Mouse (Mus musculus) heart, postnatal 10 days (tissue): ENCODE measurements around the gene Rpl24. TPM values are rescaled to one million over a fixed set of nuclear protein-coding genes. Genes with fewer than 3 reads are reported as not detected.

Experiments
- DNase-seq, 2 experiments: peaks; one replicate each; pipeline ENCODE4 v3.0.0; 2021
- intact Hi-C: fragments of 180-260 bp; cut with DNase I; formaldehyde crosslinking; loops from one replicate; pipeline ENCODE4 v1.15.1; 2025
- total RNA-seq, 2 experiments: library from RNA; stranded (reverse); gene quantifications; 2 replicates each; pipeline ENCODE4 v1.2.3; 2021

Gene Rpl24
- total RNA-seq, 2 experiments from 2014 or later: 671 to 687 TPM

DNA sequence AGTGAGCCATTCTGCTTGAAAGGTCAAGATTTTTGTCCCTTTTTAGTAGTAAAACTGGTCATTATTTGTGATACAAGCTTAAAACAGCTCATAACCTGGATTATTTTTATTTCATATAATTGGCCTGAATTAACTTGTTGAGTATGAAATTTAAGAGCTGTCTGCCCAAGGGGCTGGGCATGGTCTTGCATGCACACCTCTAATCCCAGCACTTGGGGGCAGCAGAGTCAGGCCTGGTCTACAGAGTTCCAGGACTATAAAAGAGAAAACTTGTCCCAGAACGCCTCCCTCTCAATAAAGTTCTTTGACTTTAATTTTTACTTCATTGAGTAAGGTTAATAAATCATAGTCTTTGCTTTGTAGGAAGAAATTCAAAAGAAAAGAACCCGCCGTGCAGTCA is 3.1 kb downstream of the Rpl24 start:
- intact Hi-C loops: loop anchor here (5.0 kb wide), 1 partner anchor 163 kb away; no protein-coding TSS in a partner anchor

DNA sequence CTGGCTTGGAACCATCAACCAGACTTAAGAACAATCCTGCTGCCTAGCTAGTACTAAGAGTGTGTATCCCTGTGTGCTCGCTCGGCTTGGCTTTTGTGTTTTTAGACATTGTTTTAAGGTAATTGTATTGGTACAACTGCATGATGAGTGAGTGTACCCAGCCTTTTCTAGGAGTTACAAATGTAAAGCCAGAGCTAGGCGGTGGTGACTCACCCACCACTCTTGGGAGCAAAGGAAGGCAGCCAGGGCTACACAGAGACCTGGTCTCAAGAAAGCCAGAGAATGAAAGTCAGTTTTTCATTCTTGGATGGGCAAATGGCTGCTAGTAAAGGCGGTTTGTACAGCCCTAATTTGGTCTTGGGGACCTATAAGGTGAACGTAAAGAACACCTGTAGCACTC is 4.3 kb downstream of the Rpl24 start:
- intact Hi-C loops: no loop called here
- DNase-seq: no peak

More for the DNA sequence above, 3.1 kb downstream of the Rpl24 start:
- peak; percentile 47 to 70 for DNase-seq

DNA sequence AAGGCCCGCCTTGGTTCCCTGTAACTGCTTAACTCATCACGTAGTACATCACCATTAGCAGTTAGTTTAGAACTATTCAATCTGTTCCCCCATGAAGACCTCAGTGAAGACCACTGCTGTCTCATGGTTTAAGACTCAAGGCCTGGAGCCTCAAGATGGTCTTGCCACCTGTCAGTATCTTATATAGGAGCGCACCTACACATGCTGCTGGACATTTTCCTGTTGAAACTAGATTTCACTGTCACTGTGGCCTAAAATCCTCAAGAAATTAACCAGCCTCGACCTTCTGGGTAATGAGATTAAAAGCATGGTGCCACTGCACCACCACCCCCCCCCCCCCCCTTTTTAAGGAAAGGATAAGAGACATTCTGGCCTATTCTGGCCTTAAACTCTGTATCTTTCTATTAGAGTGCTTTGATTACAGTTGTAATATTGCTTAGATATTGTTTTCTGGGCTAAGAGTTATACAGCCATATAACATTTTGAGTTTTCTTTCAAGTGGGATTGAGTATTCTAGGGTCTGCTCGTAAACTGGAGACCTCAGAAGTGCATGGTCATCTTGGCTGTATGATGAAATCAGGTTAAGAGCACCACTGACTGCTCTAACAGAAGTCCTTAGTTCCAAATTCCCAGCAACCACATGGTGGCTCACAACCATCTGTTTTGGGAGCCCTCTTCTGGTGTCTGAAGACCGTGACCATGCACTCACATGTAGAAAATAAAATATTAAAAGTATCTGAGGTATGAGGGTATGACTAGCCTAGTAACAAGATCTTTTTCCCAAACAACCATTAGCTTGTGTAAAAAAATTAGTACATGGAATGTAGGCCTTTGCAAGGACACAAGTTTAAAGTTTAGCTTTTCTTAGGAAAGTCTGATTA is 5.9 kb downstream of the Rpl24 start:
- intact Hi-C loops: no loop called here
- DNase-seq: no peak

DNA sequence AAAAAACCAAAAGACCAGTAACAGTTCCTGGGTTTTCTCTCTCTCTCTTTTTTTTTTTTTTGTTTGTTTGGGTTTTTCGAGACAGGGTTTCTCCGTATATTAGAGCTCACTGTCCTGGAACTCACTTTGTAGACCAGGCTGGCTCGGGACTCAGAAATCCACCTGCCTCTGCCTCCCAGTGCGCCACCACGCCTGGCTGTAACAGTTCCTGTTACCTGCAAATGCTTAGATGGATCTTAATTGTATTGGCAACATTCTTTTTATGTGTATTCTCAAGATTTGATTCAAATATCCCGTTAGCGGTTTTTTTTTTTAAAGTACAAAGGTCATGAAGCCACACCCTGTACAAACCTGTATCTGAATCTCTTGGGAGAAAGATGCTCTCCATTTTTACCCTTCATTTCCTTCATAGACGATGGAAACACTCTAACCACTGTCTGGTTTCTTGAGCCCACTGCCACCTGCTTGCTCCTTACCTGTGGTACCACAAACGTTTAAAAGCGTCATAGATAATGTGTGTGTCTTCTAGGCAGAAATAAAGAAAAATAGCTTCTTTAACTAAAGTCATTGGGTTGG is 6.6 kb downstream of the Rpl24 start:
- no peak for DNase-seq
- intact Hi-C loops: no loop called here

DNA sequence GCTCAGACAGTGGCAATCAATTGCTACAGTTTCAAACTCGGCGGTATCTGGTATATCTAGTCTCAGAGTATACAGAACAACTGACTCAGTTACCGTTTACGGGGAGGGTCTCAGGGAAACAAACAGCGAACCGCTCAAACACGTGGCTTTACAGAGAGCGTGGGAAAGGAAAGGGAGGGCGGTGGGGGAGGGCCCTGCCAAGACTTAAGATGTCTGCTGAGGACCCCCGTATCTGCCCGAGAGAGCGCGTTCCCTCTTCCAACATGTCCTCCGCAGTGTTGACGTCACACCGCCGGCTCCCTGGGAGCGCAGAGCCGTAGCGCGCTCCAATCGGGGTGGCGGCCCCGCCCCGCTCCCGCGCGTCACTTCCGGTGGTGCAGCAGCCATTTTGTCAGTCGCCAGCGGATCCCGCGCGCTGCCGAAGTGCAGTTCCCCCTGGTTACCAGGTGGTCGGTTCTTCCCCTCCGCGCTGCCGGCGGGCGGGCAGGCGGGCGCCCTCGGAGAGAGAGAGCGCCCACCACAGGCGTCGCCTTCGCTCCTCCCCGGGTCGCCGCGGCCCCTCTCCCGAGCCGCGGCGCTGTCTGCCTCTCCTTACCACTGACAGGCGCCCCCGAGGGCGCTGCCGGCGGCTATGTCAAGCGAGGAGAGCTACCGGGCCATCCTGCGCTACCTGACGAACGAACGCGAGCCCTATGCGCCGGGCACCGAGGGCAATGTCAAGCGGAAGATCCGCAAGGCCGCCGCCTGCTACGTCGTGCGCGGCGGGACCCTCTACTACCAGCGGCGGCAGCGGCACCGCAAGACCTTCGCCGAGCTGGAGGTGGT is 7.6 kb downstream of the Rpl24 start, which contains the start of gene Zbtb11:
TSS of gene Zbtb11 (plus strand) at position 453 of the 825 bp plus-strand sequence.
- peak; percentile 99 for DNase-seq
- intact Hi-C loops: loop anchor here (2.0 kb wide), 1 partner anchor 55 kb away; the partner anchor contains the start of gene Pcnp

DNA sequence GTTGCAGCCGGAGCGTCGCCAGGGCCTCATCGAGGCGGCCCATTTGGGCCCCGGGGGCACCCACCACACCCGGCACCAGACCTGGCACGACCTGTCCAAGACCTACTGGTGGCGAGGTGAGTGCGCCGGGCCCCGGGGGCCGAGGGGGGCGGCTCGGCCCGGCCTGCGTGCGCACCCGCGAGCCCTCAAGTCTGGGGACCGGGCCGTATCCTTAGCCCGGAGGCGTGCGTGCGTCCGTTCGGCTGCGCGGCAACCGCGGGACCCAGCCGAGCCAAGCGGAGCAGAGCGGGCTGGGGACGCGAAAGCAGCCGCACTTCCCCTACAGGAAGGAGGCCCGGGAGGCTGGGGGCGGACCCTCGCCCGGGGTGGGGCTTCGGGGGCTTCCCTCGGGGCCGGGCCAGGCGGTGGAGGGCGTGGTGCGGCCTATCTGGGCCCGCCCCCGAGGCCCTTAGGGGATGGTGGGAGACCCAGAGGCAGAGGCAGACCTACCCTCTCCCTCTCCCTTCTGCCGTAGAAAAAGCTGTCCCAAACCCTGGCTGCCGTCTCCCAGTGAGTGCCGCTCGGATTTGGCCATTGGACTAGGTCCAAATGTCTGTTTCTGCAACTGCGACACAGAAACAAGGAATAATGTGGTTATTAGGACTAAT is 8.3 kb downstream of the Rpl24 start:
- intact Hi-C loops: loop anchor here (2.0 kb wide), 1 partner anchor 54 kb away; the partner anchor contains the start of gene Pcnp
- peak; percentile 93 to 94 for DNase-seq

DNA sequence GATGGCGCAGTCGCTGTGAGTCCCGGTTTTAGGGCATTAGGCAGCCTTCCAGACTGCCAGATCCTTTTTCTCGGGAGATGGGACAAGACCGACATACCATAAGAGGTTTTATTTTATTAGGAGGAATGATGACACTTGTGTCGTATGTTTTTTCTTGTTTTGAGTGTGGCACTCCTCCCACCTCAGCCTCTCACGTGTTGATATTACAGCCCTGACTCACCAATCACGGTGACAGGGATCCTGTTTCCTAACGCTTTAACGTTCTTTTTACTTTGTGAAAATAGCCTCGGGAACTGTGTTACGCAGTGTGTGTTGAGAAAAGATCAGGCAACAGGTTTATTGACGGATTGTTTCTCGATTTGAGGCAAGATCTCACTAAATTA is 8.8 kb downstream of the Rpl24 start:
- intact Hi-C loops: loop anchor here (2.0 kb wide), 1 partner anchor 54 kb away; the partner anchor contains the start of gene Pcnp
- peak in 1 of 2 experiments; percentile 58 for DNase-seq

DNA sequence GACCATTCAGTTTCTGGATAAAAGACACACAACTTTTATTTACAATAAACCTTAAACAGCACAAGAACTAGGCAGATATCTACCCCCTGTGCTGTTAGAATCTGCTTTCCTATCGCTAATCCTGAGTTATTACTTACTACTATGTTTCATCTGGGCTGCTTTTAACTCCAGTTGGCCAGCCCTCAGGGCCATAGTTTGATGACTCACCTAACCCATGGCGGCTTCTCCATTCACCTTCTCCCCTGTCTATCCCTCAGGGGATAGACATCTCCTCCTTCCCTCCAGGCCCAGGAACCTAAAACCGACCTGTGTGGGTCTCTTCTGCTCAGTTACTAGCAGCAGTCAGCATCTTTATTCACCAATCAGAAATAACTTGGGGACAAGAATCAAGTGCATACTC is 19.9 kb downstream of the Rpl24 start:
- intact Hi-C loops: no loop called here
- DNase-seq: no peak

DNA sequence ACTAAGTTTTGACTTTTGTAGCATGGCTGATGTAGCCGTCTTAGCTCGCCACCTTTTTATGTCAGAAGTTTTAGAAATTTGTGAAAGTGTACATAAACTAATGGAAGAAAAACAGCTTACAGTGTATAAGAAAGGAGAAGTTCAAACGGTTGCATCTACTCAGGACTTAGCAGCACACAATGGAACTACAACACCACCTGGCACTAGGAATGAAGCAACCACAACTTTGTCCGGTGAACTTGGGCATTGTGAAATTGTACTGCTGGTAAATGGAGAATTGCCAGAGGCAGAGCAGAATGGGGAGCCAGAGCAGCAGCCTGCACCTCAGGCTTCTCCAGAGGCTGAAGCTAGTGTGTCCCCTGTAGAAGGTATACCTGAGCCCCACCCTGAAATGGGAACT is 24.2 kb downstream of the Rpl24 start:
- intact Hi-C loops: no loop called here
- DNase-seq: no peak

DNA sequence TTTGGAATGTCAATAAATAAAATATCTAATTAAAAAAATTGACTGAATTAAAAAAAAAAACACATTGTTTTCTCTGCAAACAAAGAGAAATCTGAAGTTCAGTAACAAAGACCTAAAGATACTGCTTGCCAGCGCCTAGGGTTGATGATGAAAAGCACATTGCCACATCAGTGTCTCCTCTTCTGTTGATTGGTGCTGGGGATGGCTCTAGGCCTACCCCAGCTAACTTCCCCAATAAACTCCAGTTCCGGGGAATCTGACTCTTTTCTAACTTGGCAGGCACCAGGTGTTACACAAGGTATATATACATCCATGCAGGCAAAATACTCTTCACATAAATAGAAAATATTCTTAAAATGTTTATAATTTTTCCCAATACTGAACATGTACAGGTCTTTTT is 28.2 kb downstream of the Rpl24 start:
- intact Hi-C loops: no loop called here
- no peak for DNase-seq

DNA sequence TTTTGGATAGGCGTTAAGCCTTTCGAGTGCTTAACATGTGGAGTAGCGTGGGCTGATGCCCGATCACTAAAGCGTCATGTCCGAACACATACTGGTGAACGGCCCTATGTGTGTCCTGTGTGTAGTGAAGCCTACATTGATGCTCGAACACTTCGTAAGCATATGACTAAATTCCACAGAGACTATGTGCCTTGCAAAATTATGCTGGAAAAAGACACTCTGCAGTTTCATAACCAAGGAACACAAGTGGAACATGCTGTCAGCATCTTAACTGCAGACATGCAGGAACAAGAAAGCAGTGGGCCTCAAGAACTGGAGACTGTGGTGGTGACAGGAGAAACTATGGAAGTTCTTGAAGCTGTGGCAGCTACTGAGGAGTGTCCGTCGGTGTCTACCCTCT is 40.7 kb downstream of the Rpl24 start:
- DNase-seq: no peak
- intact Hi-C loops: no loop called here

DNA sequence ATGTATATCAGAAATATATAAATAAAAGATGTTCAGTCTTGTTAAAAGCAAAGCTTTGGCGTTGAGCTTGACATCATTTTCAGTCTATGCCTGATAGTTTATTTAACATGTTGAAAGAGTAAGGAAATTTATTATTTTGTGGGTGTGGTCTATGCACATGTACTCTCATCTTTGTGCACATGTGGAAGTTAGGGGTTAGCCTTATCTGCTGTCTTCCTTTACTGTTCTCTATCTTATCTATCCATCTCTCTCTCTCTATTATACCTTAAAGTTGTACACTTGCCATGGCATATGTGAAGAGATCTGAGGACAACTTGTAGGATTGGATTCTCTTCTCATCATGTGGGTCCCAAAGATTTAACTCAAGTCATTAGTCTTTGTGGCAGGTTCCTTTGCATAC is 42.8 kb downstream of the Rpl24 start:
- no peak for DNase-seq
- intact Hi-C loops: no loop called here

DNA sequence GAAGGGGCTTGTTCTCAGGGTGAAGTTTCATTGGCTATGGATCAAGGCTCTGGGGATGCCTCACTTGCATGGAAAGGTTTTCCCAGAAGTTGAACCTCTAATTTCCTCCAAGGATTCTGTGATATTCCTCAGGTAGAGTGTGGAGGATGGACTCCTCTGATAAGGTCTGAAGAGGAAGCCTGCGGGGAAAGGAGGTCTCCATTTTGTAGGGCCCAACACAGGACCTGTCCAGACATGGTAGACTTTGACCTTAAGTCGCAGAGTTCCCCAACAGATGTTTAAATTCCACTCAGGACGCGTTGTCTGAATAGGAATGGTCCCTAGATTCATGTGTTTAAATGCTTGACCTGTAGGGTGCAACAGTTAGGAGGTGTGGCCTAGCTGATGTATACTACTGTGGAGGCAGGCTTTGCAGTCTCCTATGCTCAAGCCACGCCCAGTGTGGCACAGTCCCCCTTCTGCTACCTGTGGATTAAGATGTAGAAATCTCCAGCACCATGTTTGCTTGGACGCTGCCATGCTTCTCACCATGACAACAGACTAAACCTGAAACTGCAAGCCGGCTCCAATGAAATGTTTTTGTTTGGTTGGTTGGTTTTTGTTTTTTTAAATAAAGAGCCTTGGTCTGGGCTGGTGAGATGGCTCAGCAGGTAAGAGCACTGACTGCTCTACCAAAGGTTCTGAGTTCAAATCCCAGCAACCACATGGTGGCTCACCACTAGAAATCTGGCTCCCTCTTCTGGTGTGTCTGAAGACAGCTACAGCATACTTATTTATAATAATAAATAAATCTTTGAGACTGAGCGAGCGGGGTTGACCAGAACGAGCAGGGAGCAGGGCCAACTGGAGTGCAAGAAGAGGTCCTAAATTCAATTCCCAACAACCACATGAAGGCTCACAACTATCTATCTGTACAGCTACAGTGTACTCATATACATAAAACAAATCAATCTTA is 47.0 kb downstream of the Rpl24 start:
- no peak for DNase-seq
- intact Hi-C loops: no loop called here

DNA sequence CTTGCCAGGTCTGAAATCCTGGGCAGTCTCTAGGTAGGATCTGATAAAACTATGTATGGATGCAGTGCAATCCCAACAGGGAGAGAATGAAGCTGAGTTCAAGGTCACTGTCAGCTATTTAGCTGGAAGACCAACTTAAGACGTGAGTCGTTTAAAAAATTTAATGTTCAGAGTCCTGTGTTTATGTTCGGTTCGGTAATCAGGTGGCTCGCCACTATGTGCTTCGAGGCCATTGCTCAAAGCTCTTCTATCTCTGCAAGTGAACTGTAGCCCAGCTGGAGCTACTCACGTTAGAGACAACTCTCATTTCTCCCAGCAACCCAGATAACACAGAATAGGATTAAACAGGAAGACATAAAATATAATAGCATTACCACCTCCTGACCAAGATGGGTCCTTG is 48.0 kb downstream of the Rpl24 start:
- DNase-seq: no peak
- intact Hi-C loops: no loop called here

DNA sequence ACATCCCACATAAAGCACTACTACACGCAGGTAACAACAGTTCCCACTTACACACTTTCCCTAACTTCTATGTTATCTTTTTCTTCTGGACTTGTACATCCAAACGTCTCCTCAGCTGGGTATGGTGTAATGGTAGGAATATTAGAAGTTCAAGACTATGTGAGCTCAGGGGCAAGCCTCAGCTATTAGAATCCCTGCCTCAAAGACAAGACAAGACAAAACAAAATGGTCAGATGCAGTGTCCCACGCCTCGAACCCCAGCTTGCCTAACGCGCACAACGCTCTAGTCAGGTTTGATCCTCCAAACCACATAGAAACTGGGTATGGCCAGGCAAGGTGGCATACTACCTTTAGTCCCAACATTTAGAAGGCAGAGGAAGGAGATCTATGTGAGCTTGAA is 53.6 kb downstream of the Rpl24 start:
- DNase-seq: no peak
- intact Hi-C loops: loop anchor here (5.0 kb wide), 1 partner anchor 43 kb away; no protein-coding TSS in a partner anchor
